Mouse (Mus musculus): ENCODE measurements around the gene Vmn2r104. TPM values are rescaled to one million over a fixed set of nuclear protein-coding genes. Genes with fewer than 3 reads are reported as not detected.

Gene Vmn2r104
- polyA plus RNA-seq (2017; shearing (Covaris generic)) = not detected

- ATAC-seq = no peak
These were observed at the start of gene Vmn2r104 for GRCm38 (mm10) chr17:20048236-20048635. TSS of gene Vmn2r104 (minus strand) at chr17:20048336.

GRCm38 (mm10) chr17:20074090-20074489, 26.0 kb upstream of the Vmn2r104 start:
- no peak for ATAC-seq

- ATAC-seq = no peak
These were observed 23.7 kb upstream of the Vmn2r104 start for GRCm38 (mm10) chr17:20071656-20072396.

Other genes with a start within 250 kb of the Vmn2r104 start
- gene Fpr-rs7, start 65.9 kb upstream of the Vmn2r104 start, polyA plus RNA-seq (2017; shearing (Covaris generic)) = not detected
- not detected for gene Fpr-rs6, start 134.8 kb upstream of the Vmn2r104 start, polyA plus RNA-seq (2017; shearing (Covaris generic))
- gene Vmn2r105, start 186.7 kb upstream of the Vmn2r104 start, polyA plus RNA-seq (2017; shearing (Covaris generic)) = under 1 TPM in 1 of 3 experiments, not detected in 2; 0.08 TPM
- gene Vmn2r106, start 237.2 kb upstream of the Vmn2r104 start, polyA plus RNA-seq (2017; shearing (Covaris generic)) = not detected

Data from inflammation-experienced regulatory T-cells, adult 6 months (primary cell).